In the genomic region with DNA sequence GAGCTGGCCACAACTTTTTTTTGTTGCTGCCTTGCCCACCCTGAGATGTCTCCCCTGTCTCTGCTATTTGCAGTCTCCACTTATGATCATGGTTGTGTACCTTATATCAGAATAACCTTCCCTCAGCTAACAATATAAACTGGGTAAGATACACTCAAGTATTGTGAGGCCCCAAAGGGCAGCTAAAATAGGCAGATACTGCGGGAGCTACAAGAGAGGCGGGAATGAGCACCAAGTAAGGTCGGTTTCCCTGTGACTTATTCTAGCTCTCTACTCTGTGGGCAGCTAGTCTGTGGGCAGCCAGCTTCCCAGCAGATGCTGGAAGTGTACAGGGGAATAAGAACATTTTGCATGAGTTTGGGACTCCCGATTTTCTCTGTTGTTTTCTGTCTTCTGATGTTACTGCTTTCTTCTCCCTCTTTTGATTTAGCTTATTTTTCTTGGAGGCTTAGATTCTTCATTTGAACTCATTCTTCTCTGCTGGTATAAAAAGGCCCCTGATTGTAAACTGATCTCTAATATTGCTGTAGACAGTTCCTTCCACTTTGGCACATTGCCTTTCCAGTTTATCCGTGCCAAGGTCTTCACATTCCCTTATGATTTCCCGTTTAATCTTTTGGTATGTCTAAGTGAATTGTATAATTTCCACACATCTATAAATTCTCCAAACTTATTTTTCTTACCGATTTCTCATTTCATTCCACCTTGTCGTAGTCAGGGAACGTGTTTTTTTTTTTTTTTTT, we compare ENCODE assay signal across 20 mouse cellular contexts.
DNase-seq lines count a peak whose midpoint lies in the region; ATAC-seq and TF ChIP-seq lines count a peak whose summit lies in the region.
"Had no signal": no experiment of that assay in that cellular context is flagged by ENCODE, and none has a peak within 500 bp of the region (broad histone marks: within the 10 kb centered on the region; RNA-seq: fewer than 3 reads in every experiment).

No protein-coding gene starts in this region.

- no peak for ATAC-seq in heart, embryonic 14.5 days (ENCODE audit: insufficient number of reproducible peaks, insufficient read depth, low FRiP score, low read depth)
- no peak for ATAC-seq in lung, embryonic 14.5 days (ENCODE audit: insufficient read depth)
- ATAC-seq: lung, postnatal 0 days had no signal

- H3K4me2 ChIP-seq in heart, embryonic 14.5 days (ENCODE audit: low read length), result peak overlapping the region; percentile 21
- no peak overlapping the region for H3K4me2 ChIP-seq in lung, embryonic 14.5 days
- H3K4me2 ChIP-seq: embryonic facial prominence, embryonic 15.5 days; hindbrain, embryonic 15.5 days had no signal

- WGBS in heart, embryonic 14.5 days, result 45% methylated on average over 9 of the region's 9 CpGs
- WGBS in lung, embryonic 14.5 days, result 68% methylated on average over 9 of the region's 9 CpGs

- 0 out of 2 replicates have a peak overlapping the region, but pooled peaks have one; percentile 3 for H3K9ac ChIP-seq in heart, embryonic 14.5 days (ENCODE audit: low read length)
- no peak overlapping the region for H3K9ac ChIP-seq in lung, embryonic 14.5 days
- H3K9ac ChIP-seq: embryonic facial prominence, embryonic 15.5 days; hindbrain, embryonic 15.5 days had no signal

- H3K27me3 ChIP-seq in heart, embryonic 14.5 days (ENCODE audit: control insufficient read depth, insufficient read depth, low read length), result no peaks in the 10 kb centered on the region
- H3K27me3 ChIP-seq in lung, embryonic 14.5 days (ENCODE audit: insufficient read depth, low read length), result no peaks in the 10 kb centered on the region
- H3K27me3 ChIP-seq: embryonic facial prominence, embryonic 15.5 days; hindbrain, embryonic 15.5 days had no signal

- no peak for DNase-seq in gastrocnemius, adult 2 months
- no peak for DNase-seq in gastrocnemius, adult 8-10 months (ENCODE audit: low spot score in 2 of 2)
- DNase-seq in heart, postnatal 14 days, result no peak
- peak; percentile 61 for DNase-seq in lung, embryonic 14.5 days
- no peak for DNase-seq in lung, postnatal 10 days
- DNase-seq in embryo, embryonic 10 days (ENCODE audit: low spot score), result no peak
- DNase-seq: cerebellum, adult 11-12 months; gastrocnemius, postnatal 14 days; kidney, adult 8-10 months; kidney, postnatal 14 days; left cerebral cortex, postnatal 4 days; thymus, adult 2 months had no signal

- H3K4me3 ChIP-seq in gastrocnemius, adult 2 months, result no peak overlapping the region
- H3K4me3 ChIP-seq in heart, embryonic 14.5 days (ENCODE audit: control insufficient read depth in 1 of 2, insufficient read depth in 1 of 2, low read depth in 1 of 2, low read length in 2 of 2), result no peak overlapping the region
- H3K4me3 ChIP-seq in lung, embryonic 14.5 days (ENCODE audit: low read depth, low read length), result no peak overlapping the region
- no peak overlapping the region for H3K4me3 ChIP-seq in embryonic fibroblast, embryonic 13.5 days (ENCODE audit: insufficient read depth, low read length)
- H3K4me3 ChIP-seq: embryonic facial prominence, embryonic 15.5 days; forebrain, embryonic 10.5 days; hindbrain, embryonic 15.5 days; midbrain, embryonic 10.5 days had no signal

- TF ChIP-seq CTCF in gastrocnemius, adult 2 months (IDR thresholded peaks at IDR 0.05), result no peak
- no peak for TF ChIP-seq CTCF in lung, embryonic 14.5 days (IDR thresholded peaks at IDR 0.05; ENCODE audit: low read depth)
- TF ChIP-seq CTCF in embryonic fibroblast, embryonic 13.5 days (IDR thresholded peaks at IDR 0.05; ENCODE audit: borderline replicate concordance, insufficient read depth, low read length), result no peak

- peak overlapping the region; percentile 61 for H3K27ac ChIP-seq in gastrocnemius, adult 2 months
- H3K27ac ChIP-seq in heart, embryonic 14.5 days (replicated peaks in 1 of 2; ENCODE audit: control insufficient read depth in 1 of 2, insufficient read depth in 1 of 2, low read depth in 2 of 2, low read length in 2 of 2), result peak overlapping the region; percentile 84 to 86
- no peak overlapping the region for H3K27ac ChIP-seq in lung, embryonic 14.5 days (ENCODE audit: low read depth)
- peak overlapping the region; percentile 35 for H3K27ac ChIP-seq in embryonic fibroblast, embryonic 13.5 days (ENCODE audit: insufficient read depth, low read length)
- H3K27ac ChIP-seq: embryonic facial prominence, embryonic 15.5 days; forebrain, embryonic 10.5 days; hindbrain, embryonic 15.5 days; midbrain, embryonic 10.5 days; stomach, postnatal 0 days had no signal

- H3K4me1 ChIP-seq in heart, embryonic 14.5 days (ENCODE audit: control insufficient read depth in 2 of 2, insufficient read depth in 2 of 2, low read length in 2 of 2), result peaks cover 2 to 30% of the 10 kb centered on the region in 2 experiments; a peak in 3 of 4 replicates
- no peaks in the 10 kb centered on the region for H3K4me1 ChIP-seq in lung, embryonic 14.5 days (ENCODE audit: insufficient read depth)
- H3K4me1 ChIP-seq in embryonic fibroblast, embryonic 13.5 days (ENCODE audit: control insufficient read depth, insufficient read depth, low read length), result peaks cover 6% of the 10 kb centered on the region; the same call in 1 of the 2 replicates
- H3K4me1 ChIP-seq: hindbrain, embryonic 15.5 days; midbrain, embryonic 10.5 days had no signal

- H3K9me3 ChIP-seq in heart, embryonic 14.5 days (ENCODE audit: control insufficient read depth, low read length), result 0 out of 2 replicates have a peak, but pooled peaks cover 5% of the 10 kb centered on the region
- H3K9me3 ChIP-seq in lung, embryonic 14.5 days (ENCODE audit: low read depth, low read length), result no peaks in the 10 kb centered on the region
- H3K9me3 ChIP-seq: embryonic facial prominence, embryonic 15.5 days; hindbrain, embryonic 15.5 days had no signal

- TF ChIP-seq POLR2A in embryonic fibroblast, embryonic 13.5 days (IDR thresholded peaks at IDR 0.05; ENCODE audit: low read depth, low read length), result no peak

- H3K36me3 ChIP-seq in heart, embryonic 14.5 days (ENCODE audit: control insufficient read depth, insufficient read depth, low read length), result no peaks in the 10 kb centered on the region
- H3K36me3 ChIP-seq in lung, embryonic 14.5 days (ENCODE audit: insufficient read depth), result no peaks in the 10 kb centered on the region
- H3K36me3 ChIP-seq: embryonic facial prominence, embryonic 15.5 days; forebrain, embryonic 10.5 days; hindbrain, embryonic 15.5 days; midbrain, embryonic 10.5 days had no signal

- intact Hi-C loops in gastrocnemius, adult 2 months (cut with DNase I), result no loop called here
- intact Hi-C loops in heart, postnatal 14 days (cut with DNase I), result no loop called here
